Comparison of ENCODE assay signal across 7 mouse cellular contexts in the genomic region with DNA sequence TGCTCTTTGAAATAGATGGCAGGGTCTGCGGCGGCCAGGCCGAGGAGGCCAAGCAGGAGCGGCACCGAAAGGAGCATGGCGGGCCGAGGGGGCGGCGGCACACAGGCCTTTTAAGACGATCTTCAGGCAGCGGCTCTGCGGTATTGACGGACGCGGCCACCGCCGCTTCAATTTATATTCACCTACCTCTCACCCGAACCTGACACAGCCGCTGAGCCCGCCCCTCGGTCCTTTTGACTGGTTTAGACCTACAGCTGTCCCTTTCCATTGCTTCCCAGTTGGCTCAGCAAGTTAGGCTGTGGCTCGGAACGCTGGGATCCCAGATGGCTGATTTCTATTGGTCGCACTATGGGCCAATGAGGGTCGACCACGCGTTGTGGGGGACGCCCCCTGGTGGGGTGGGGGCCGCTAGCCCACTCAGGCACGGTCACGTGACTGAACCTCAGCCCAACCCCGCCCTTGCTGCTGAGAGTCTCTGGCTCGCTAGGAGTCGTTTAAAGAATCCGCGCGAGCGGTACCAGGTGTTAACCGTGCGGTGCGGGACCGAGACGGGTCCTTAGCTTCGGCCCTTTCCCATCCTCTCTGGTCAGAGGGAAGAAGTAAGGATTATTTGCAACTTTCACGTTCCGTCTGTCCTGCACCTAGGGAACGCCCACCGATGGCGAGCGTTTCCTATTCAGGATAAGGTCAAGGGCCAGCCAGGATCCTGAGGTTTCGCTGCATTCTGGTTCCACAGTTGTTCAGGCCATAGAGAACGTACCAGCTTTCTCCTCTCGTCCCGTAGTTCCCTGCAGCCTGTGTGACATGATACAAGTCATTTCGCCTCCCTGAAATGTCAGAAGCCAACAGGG. TPM values are rescaled to one million over a fixed set of nuclear protein-coding genes. Genes with fewer than 3 reads are reported as not detected.
DNase-seq lines count a peak whose midpoint lies in the region; ATAC-seq lines count a peak whose summit lies in the region.

Gene Calr (minus strand): TSS at position 213 of the 851 bp plus-strand sequence.

- peak; percentile 99 for DNase-seq in adrenal gland, postnatal 25 days
- peak; percentile 100 for DNase-seq in heart, adult 11 months
- peak; percentile 99 for DNase-seq in kidney, adult 18-20 months
- DNase-seq in limb, embryonic 11.5 days (ENCODE audit: low spot score): peak; percentile 100
- peak; percentile 100 for DNase-seq in midbrain, embryonic 14.5 days
- DNase-seq in spleen, adult 18-20 months: peak; percentile 98 to 99

- H3K4me2 ChIP-seq in embryonic facial prominence, embryonic 12.5 days (replicated peaks): peak within 1 kb of the TSS; percentile 76
- H3K4me2 ChIP-seq in limb, embryonic 11.5 days (ENCODE audit: low read depth, severe bottlenecking): peak within 1 kb of the TSS; percentile 75
- H3K4me2 ChIP-seq in midbrain, embryonic 14.5 days (ENCODE audit: low read length): peak within 1 kb of the TSS; percentile 89

- H3K4me3 ChIP-seq in embryonic facial prominence, embryonic 12.5 days: peak within 1 kb of the TSS; percentile 93
- peak within 1 kb of the TSS; percentile 99 for H3K4me3 ChIP-seq in limb, embryonic 11.5 days (ENCODE audit: low read depth, low read length)
- H3K4me3 ChIP-seq in midbrain, embryonic 14.5 days (replicated peaks; ENCODE audit: low read depth, low read length): peak within 1 kb of the TSS; percentile 97

- peaks cover 35% of the 10 kb centered on the region for H3K36me3 ChIP-seq in embryonic facial prominence, embryonic 12.5 days
- H3K36me3 ChIP-seq in limb, embryonic 11.5 days (ENCODE audit: control insufficient read depth, insufficient read depth, low read length): peaks cover 32% of the 10 kb centered on the region
- peaks cover 35% of the 10 kb centered on the region for H3K36me3 ChIP-seq in midbrain, embryonic 14.5 days (ENCODE audit: control insufficient read depth, insufficient read depth, low read length)

- under 1% methylated on average over 55 of the region's 55 CpGs for WGBS in embryonic facial prominence, embryonic 12.5 days
- 1% methylated on average over 55 of the region's 55 CpGs for WGBS in limb, embryonic 11.5 days
- WGBS in midbrain, embryonic 14.5 days: under 1% methylated on average over 55 of the region's 55 CpGs

- no peaks in the 10 kb centered on the region for H3K9me3 ChIP-seq in embryonic facial prominence, embryonic 12.5 days
- no peaks in the 10 kb centered on the region for H3K9me3 ChIP-seq in limb, embryonic 11.5 days (ENCODE audit: control insufficient read depth, low read length)
- no peaks in the 10 kb centered on the region for H3K9me3 ChIP-seq in midbrain, embryonic 14.5 days (ENCODE audit: control insufficient read depth, low read length)

- peak; percentile 100 for ATAC-seq in embryonic facial prominence, embryonic 12.5 days (ENCODE audit: insufficient number of reproducible peaks, insufficient read depth, low FRiP score, low TSS enrichment)
- ATAC-seq in limb, embryonic 11.5 days (ENCODE audit: insufficient number of reproducible peaks, low FRiP score, low TSS enrichment, low read depth): peak; percentile 99
- ATAC-seq in midbrain, embryonic 14.5 days (ENCODE audit: low FRiP score, low TSS enrichment): peak; percentile 99

- peak within 1 kb of the TSS; percentile 91 for H3K9ac ChIP-seq in embryonic facial prominence, embryonic 12.5 days
- H3K9ac ChIP-seq in limb, embryonic 11.5 days (ENCODE audit: low read length): peak within 1 kb of the TSS; percentile 98
- peak within 1 kb of the TSS; percentile 95 for H3K9ac ChIP-seq in midbrain, embryonic 14.5 days (replicated peaks; ENCODE audit: low read length)

- H3K27me3 ChIP-seq in embryonic facial prominence, embryonic 12.5 days: no peaks in the 10 kb centered on the region
- no peaks in the 10 kb centered on the region for H3K27me3 ChIP-seq in limb, embryonic 11.5 days (ENCODE audit: control insufficient read depth, insufficient read depth, low read length)
- no peaks in the 10 kb centered on the region for H3K27me3 ChIP-seq in midbrain, embryonic 14.5 days (ENCODE audit: control insufficient read depth, insufficient read depth, low read length)

- H3K27ac ChIP-seq in embryonic facial prominence, embryonic 12.5 days: peak within 1 kb of the TSS; percentile 86
- peak within 1 kb of the TSS; percentile 79 for H3K27ac ChIP-seq in limb, embryonic 11.5 days (replicated peaks; ENCODE audit: low read depth, low read length)
- peak within 1 kb of the TSS; percentile 88 for H3K27ac ChIP-seq in midbrain, embryonic 14.5 days (replicated peaks; ENCODE audit: low read depth, low read length)

- peaks cover 30% of the 10 kb centered on the region for H3K4me1 ChIP-seq in embryonic facial prominence, embryonic 12.5 days
- peaks cover 15% of the 10 kb centered on the region for H3K4me1 ChIP-seq in limb, embryonic 11.5 days (ENCODE audit: control insufficient read depth, insufficient read depth, low read length)
- peaks cover 22% of the 10 kb centered on the region for H3K4me1 ChIP-seq in midbrain, embryonic 14.5 days (ENCODE audit: control insufficient read depth, insufficient read depth, low read length)

RNA-seq across cellular contexts. Expression of gene Calr, which starts in this region (rescaled TPM):
- 489 and 566 TPM in 2 replicates for total RNA-seq in adrenal gland, postnatal 25 days (2021)
- 919 and 944 TPM in 2 replicates for polyA plus RNA-seq in embryonic facial prominence, embryonic 12.5 days (2016; fragmentation: Nextera tagmentation; extraction: Ambion mirVana)
- 854 and 918 TPM in 2 replicates for polyA plus RNA-seq in limb, embryonic 11.5 days (2014; fragmentation: Nextera tagmentation; extraction: Ambion mirVana)
- 434 and 525 TPM in 2 replicates for polyA plus RNA-seq in midbrain, embryonic 14.5 days (2014; fragmentation: Nextera tagmentation; extraction: Ambion mirVana)

Comparison
In these comparisons a context has a peak if more than half of its experiments do, and no peak if none do; other contexts are left out.
1. Peak in every context shown above with its lines: DNase-seq, ATAC-seq, H3K4me3 ChIP-seq and H3K27ac ChIP-seq.